Mouse (Mus musculus): ENCODE measurements around the gene Vopp1. TPM values are rescaled to one million over a fixed set of nuclear protein-coding genes. Genes with fewer than 3 reads are reported as not detected.

Vopp1 gene
- polyA plus RNA-seq, 1 experiment from 2014 or later = 55.8 TPM

GRCm38 (mm10) chr6:57770467-57771190 lies 54.3 kb downstream of the Vopp1 start:
- no peak for ATAC-seq (replicated peaks; ENCODE audit: insufficient number of reproducible peaks, low FRiP score, low TSS enrichment, low read depth)
- Histone ChIP-seq H3K9ac (replicated peaks; ENCODE audit: low read length) (no peak overlapping the region), H3K9me3 (replicated peaks; ENCODE audit: control insufficient read depth, low read length) (no peaks in the 10 kb centered on the region), H3K36me3 (replicated peaks; ENCODE audit: control insufficient read depth, insufficient read depth, low read depth, low read length) (no peaks in the 10 kb centered on the region), H3K4me3 (ENCODE audit: low read depth, low read length) (no peak overlapping the region), H3K27ac (replicated peaks; ENCODE audit: low read depth, low read length) (no peak overlapping the region), H3K4me1 (ENCODE audit: control insufficient read depth, insufficient read depth, low read length) (no peaks in the 10 kb centered on the region), H3K27me3 (ENCODE audit: control insufficient read depth, insufficient read depth, low read length) (no peaks in the 10 kb centered on the region), H3K4me2 (ENCODE audit: low read depth, low read length) (no peak overlapping the region)
- WGBS = 96% methylated on average over 1 of the region's 1 CpGs
- DNase-seq (ENCODE audit: low spot score) = no peak

- Histone ChIP-seq H3K27ac (replicated peaks; ENCODE audit: low read depth, low read length) (no peak overlapping the region), H3K9ac (replicated peaks; ENCODE audit: low read length) (no peak overlapping the region), H3K4me3 (ENCODE audit: low read depth, low read length) (no peak overlapping the region), H3K4me2 (ENCODE audit: low read depth, low read length) (no peak overlapping the region), H3K36me3 (replicated peaks; ENCODE audit: control insufficient read depth, insufficient read depth, low read depth, low read length) (no peaks in the 10 kb centered on the region), H3K9me3 (replicated peaks; ENCODE audit: control insufficient read depth, low read length) (no peaks in the 10 kb centered on the region), H3K4me1 (ENCODE audit: control insufficient read depth, insufficient read depth, low read length) (no peaks in the 10 kb centered on the region), H3K27me3 (ENCODE audit: control insufficient read depth, insufficient read depth, low read length) (no peaks in the 10 kb centered on the region)
- ATAC-seq (replicated peaks; ENCODE audit: insufficient number of reproducible peaks, low FRiP score, low TSS enrichment, low read depth) (no peak), DNase-seq (ENCODE audit: low spot score) (no peak)
- 86% methylated on average over 7 of the region's 7 CpGs for WGBS
Measured at GRCm38 (mm10) chr6:57768948-57769525, 55.9 kb downstream of the Vopp1 start.

GRCm38 (mm10) chr6:57767112-57767868 lies 57.7 kb downstream of the Vopp1 start:
- Histone ChIP-seq H3K4me1 (ENCODE audit: control insufficient read depth, insufficient read depth, low read length) (no peaks in the 10 kb centered on the region), H3K9ac (replicated peaks; ENCODE audit: low read length) (no peak overlapping the region), H3K36me3 (replicated peaks; ENCODE audit: control insufficient read depth, insufficient read depth, low read depth, low read length) (no peaks in the 10 kb centered on the region), H3K27ac (replicated peaks; ENCODE audit: low read depth, low read length) (no peak overlapping the region), H3K27me3 (ENCODE audit: control insufficient read depth, insufficient read depth, low read length) (no peaks in the 10 kb centered on the region), H3K4me3 (ENCODE audit: low read depth, low read length) (no peak overlapping the region), H3K4me2 (ENCODE audit: low read depth, low read length) (no peak overlapping the region), H3K9me3 (replicated peaks; ENCODE audit: control insufficient read depth, low read length) (no peaks in the 10 kb centered on the region)
- 73% methylated on average over 8 of the region's 8 CpGs for WGBS
- DNase-seq (ENCODE audit: low spot score) = no peak
- ATAC-seq (replicated peaks; ENCODE audit: insufficient number of reproducible peaks, low FRiP score, low TSS enrichment, low read depth) = no peak

- 63% methylated on average over 1 of the region's 1 CpGs for WGBS
- no peaks in the 10 kb centered on the region for H3K36me3 ChIP-seq (replicated peaks; ENCODE audit: control insufficient read depth, insufficient read depth, low read depth, low read length)
- H3K27me3 ChIP-seq (ENCODE audit: control insufficient read depth, insufficient read depth, low read length) = no peaks in the 10 kb centered on the region
- H3K27ac ChIP-seq (replicated peaks; ENCODE audit: low read depth, low read length) = no peak overlapping the region
- H3K9ac ChIP-seq (replicated peaks; ENCODE audit: low read length) = no peak overlapping the region
- no peaks in the 10 kb centered on the region for H3K9me3 ChIP-seq (replicated peaks; ENCODE audit: control insufficient read depth, low read length)
- H3K4me2 ChIP-seq (ENCODE audit: low read depth, low read length) = no peak overlapping the region
- ATAC-seq (replicated peaks; ENCODE audit: insufficient number of reproducible peaks, low FRiP score, low TSS enrichment, low read depth) (no peak), DNase-seq (ENCODE audit: low spot score) (no peak)
- H3K4me1 ChIP-seq (ENCODE audit: control insufficient read depth, insufficient read depth, low read length) = no peaks in the 10 kb centered on the region
- no peak overlapping the region for H3K4me3 ChIP-seq (ENCODE audit: low read depth, low read length)
Measured at GRCm38 (mm10) chr6:57766287-57766686, 58.7 kb downstream of the Vopp1 start.

GRCm38 (mm10) chr6:57765095-57765878 lies 59.7 kb downstream of the Vopp1 start:
- ATAC-seq (replicated peaks; ENCODE audit: insufficient number of reproducible peaks, low FRiP score, low TSS enrichment, low read depth) = no peak

GRCm38 (mm10) chr6:57763054-57763453 lies 61.9 kb downstream of the Vopp1 start:
- DNase-seq (ENCODE audit: low spot score) (no peak), ATAC-seq (replicated peaks; ENCODE audit: insufficient number of reproducible peaks, low FRiP score, low TSS enrichment, low read depth) (no peak)
- no peak overlapping the region for H3K4me2 ChIP-seq (ENCODE audit: low read depth, low read length)
- H3K4me3 ChIP-seq (ENCODE audit: low read depth, low read length) = no peak overlapping the region
- no peaks in the 10 kb centered on the region for H3K9me3 ChIP-seq (replicated peaks; ENCODE audit: control insufficient read depth, low read length)
- H3K9ac ChIP-seq (replicated peaks; ENCODE audit: low read length) = no peak overlapping the region
- no peaks in the 10 kb centered on the region for H3K27me3 ChIP-seq (ENCODE audit: control insufficient read depth, insufficient read depth, low read length)
- H3K27ac ChIP-seq (replicated peaks; ENCODE audit: low read depth, low read length) = no peak overlapping the region
- H3K36me3 ChIP-seq (replicated peaks; ENCODE audit: control insufficient read depth, insufficient read depth, low read depth, low read length) = no peaks in the 10 kb centered on the region
- no peaks in the 10 kb centered on the region for H3K4me1 ChIP-seq (ENCODE audit: control insufficient read depth, insufficient read depth, low read length)

More at GRCm38 (mm10) chr6:57765095-57765878, 59.7 kb downstream of the Vopp1 start:
- Histone ChIP-seq H3K27me3 (ENCODE audit: control insufficient read depth, insufficient read depth, low read length) (no peaks in the 10 kb centered on the region), H3K4me1 (ENCODE audit: control insufficient read depth, insufficient read depth, low read length) (no peaks in the 10 kb centered on the region), H3K9me3 (replicated peaks; ENCODE audit: control insufficient read depth, low read length) (no peaks in the 10 kb centered on the region), H3K4me3 (ENCODE audit: low read depth, low read length) (no peak overlapping the region), H3K9ac (replicated peaks; ENCODE audit: low read length) (no peak overlapping the region), H3K36me3 (replicated peaks; ENCODE audit: control insufficient read depth, insufficient read depth, low read depth, low read length) (no peaks in the 10 kb centered on the region), H3K4me2 (ENCODE audit: low read depth, low read length) (no peak overlapping the region), H3K27ac (replicated peaks; ENCODE audit: low read depth, low read length) (no peak overlapping the region)
- no peak for DNase-seq (ENCODE audit: low spot score)
- 72% methylated on average over 3 of the region's 3 CpGs for WGBS

GRCm38 (mm10) chr6:57753962-57754759 lies 70.8 kb downstream of the Vopp1 start:
- no peaks in the 10 kb centered on the region; the same call in 1 of the 2 replicates for H3K36me3 ChIP-seq (replicated peaks; ENCODE audit: control insufficient read depth, insufficient read depth, low read depth, low read length)

More at GRCm38 (mm10) chr6:57753962-57754759, 70.8 kb downstream of the Vopp1 start:
- Histone ChIP-seq H3K27me3 (ENCODE audit: control insufficient read depth, insufficient read depth, low read length) (no peaks in the 10 kb centered on the region), H3K4me2 (ENCODE audit: low read depth, low read length) (no peak overlapping the region), H3K27ac (replicated peaks; ENCODE audit: low read depth, low read length) (no peak overlapping the region), H3K9ac (replicated peaks; ENCODE audit: low read length) (no peak overlapping the region), H3K4me3 (ENCODE audit: low read depth, low read length) (no peak overlapping the region), H3K4me1 (ENCODE audit: control insufficient read depth, insufficient read depth, low read length) (no peaks in the 10 kb centered on the region), H3K9me3 (replicated peaks; ENCODE audit: control insufficient read depth, low read length) (no peaks in the 10 kb centered on the region)
- 91% methylated on average over 9 of the region's 9 CpGs for WGBS
- no peak for DNase-seq (ENCODE audit: low spot score)
- ATAC-seq (replicated peaks; ENCODE audit: insufficient number of reproducible peaks, low FRiP score, low TSS enrichment, low read depth) = no peak

Data from embryonic facial prominence, embryonic 11.5 days (tissue).